Mouse (Mus musculus): Measurements from ENCODE around the gene Gmeb1. TPM values are rescaled to one million over a fixed set of nuclear protein-coding genes. Genes with fewer than 3 reads are reported as not detected.
"Not testable (repeated sequence)": the region's sequence is repeated elsewhere in the genome, so short reads cannot be mapped to it uniquely, and the experiment has no call there.

The Gmeb1 gene
- polyA plus RNA-seq (2014; fragmentation: Nextera tagmentation; extraction: Ambion mirVana): 24.7 and 28.7 TPM in 2 replicates

GRCm38 (mm10) chr4:132261514-132262357 is at the start of gene Gmeb1:
TSS of gene Gmeb1 (minus strand) at chr4:132261602.
- peak within 1 kb of the TSS; percentile 76 for H3K4me2 ChIP-seq (ENCODE audit: low read depth, low read length)
- H3K9ac ChIP-seq (ENCODE audit: low read depth, low read length): peak within 1 kb of the TSS; percentile 98
- WGBS: 21% methylated on average over 25 of the region's 49 CpGs
- H3K36me3 ChIP-seq (ENCODE audit: control insufficient read depth, insufficient read depth, low read length): no peaks in the 10 kb centered on the region
- no peaks in the 10 kb centered on the region for H3K9me3 ChIP-seq (ENCODE audit: control insufficient read depth, low read length)
- peak; percentile 90 for DNase-seq (ENCODE audit: low spot score)
- H3K27ac ChIP-seq (replicated peaks; ENCODE audit: low read depth, low read length): peak within 1 kb of the TSS; percentile 96
- H3K4me3 ChIP-seq (ENCODE audit: low read depth, low read length): peak within 1 kb of the TSS; percentile 75
- H3K4me1 ChIP-seq (ENCODE audit: control insufficient read depth, insufficient read depth, low read length): peaks cover 10% of the 10 kb centered on the region
- no peaks in the 10 kb centered on the region for H3K27me3 ChIP-seq (replicated peaks; ENCODE audit: control insufficient read depth, insufficient read depth, low read length)
- peak; percentile 92 for ATAC-seq (ENCODE audit: low read depth)

DNA sequence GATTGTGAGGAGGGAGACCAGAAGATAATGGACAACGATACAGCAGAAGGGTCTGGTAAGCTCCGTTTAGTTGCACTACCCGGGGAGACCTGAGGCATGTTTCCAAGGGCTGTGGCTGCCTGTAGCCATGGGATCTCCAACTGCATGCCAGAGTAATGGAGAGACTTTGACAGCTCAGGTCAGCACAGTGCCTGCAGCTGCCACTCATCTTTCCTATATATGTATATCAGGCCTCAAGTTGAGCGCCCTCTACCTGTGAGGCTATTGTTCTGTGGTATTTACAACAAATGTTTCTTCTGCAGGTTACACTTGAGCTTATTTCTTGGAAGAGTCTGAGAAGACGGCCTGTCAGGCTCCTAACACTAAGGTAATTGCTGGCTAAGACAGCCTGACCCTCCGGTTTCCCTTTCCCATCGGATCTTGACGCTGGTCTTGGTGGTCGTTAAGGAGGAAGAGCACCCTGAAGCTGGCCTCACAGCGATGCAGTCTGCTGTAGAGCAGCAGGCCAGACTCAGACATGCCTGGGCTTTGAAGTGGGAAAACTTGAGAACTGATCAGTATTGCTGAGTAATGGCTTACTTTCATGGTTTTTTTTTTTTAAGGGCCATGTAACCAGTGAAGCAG is 48.6 kb upstream of the Gmeb1 start:
- Histone ChIP-seq H3K9ac (ENCODE audit: low read depth, low read length) (peak overlapping the region; percentile 97), H3K9me3 (ENCODE audit: control insufficient read depth, low read length) (no peaks in the 10 kb centered on the region), H3K4me3 (ENCODE audit: low read depth, low read length) (peak overlapping the region; percentile 95), H3K4me2 (ENCODE audit: low read depth, low read length) (peak overlapping the region; percentile 95), H3K27ac (replicated peaks; ENCODE audit: low read depth, low read length) (peak overlapping the region; percentile 94; the same call in 1 of the 2 replicates), H3K36me3 (ENCODE audit: control insufficient read depth, insufficient read depth, low read length) (peaks cover 53% of the 10 kb centered on the region), H3K4me1 (ENCODE audit: control insufficient read depth, insufficient read depth, low read length) (peaks cover 9% of the 10 kb centered on the region), H3K27me3 (replicated peaks; ENCODE audit: control insufficient read depth, insufficient read depth, low read length) (no peaks in the 10 kb centered on the region)
- ATAC-seq (ENCODE audit: low read depth): peak; percentile 64
- 25% methylated on average over 10 of the region's 10 CpGs for WGBS
- peak; percentile 73 for DNase-seq (ENCODE audit: low spot score)

GRCm38 (mm10) chr4:132309140-132309848 is 47.9 kb upstream of the Gmeb1 start:
- Histone ChIP-seq H3K4me3 (ENCODE audit: low read depth, low read length) (peak overlapping the region; percentile 95), H3K36me3 (ENCODE audit: control insufficient read depth, insufficient read depth, low read length) (peaks cover 49% of the 10 kb centered on the region), H3K27me3 (replicated peaks; ENCODE audit: control insufficient read depth, insufficient read depth, low read length) (no peaks in the 10 kb centered on the region), H3K9ac (ENCODE audit: low read depth, low read length) (peak overlapping the region; percentile 97), H3K4me2 (ENCODE audit: low read depth, low read length) (peak overlapping the region; percentile 95), H3K9me3 (ENCODE audit: control insufficient read depth, low read length) (no peaks in the 10 kb centered on the region), H3K4me1 (ENCODE audit: control insufficient read depth, insufficient read depth, low read length) (peaks cover 9% of the 10 kb centered on the region), H3K27ac (replicated peaks; ENCODE audit: low read depth, low read length) (peak overlapping the region; percentile 94)
- 1% methylated on average over 15 of the region's 15 CpGs for WGBS
- no peak for ATAC-seq (ENCODE audit: low read depth)
- no peak for DNase-seq (ENCODE audit: low spot score)

DNA sequence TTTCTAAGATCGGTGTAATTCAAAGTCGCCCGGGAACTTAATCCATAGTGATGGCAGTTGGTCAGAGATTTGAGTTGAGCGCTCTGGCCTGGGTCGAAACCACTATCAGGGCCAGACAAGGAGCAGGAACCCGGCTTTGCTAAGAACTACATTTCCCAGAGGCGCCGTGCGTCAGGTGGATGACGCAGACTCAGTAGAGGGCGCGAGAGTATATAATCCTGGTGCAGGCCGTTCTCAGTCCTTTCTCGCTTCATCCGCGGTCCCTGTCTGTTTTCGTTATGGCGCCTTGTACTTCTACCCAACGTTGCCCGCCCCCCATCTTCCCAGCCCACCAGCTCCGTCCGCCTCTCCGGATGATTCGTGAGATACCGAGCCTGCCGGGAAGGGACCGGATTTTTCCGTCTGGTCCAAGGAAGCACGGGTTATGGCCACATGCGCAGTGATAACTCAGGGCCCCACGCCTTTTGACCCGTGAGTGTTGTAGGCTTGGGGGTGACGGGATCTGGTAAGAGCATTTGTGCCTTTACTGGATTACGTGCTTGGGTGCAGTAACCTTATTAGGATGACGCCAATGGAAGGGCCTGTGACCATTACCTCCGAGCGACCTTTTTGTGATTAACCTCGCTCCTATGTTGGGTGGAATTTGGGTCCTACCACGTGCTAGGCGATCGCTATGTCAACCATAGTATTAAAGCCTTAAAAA is 47.2 kb upstream of the Gmeb1 start:
- Histone ChIP-seq H3K9ac (ENCODE audit: low read depth, low read length) (peak overlapping the region; percentile 97), H3K27ac (replicated peaks; ENCODE audit: low read depth, low read length) (peak overlapping the region; percentile 94), H3K4me3 (ENCODE audit: low read depth, low read length) (peak overlapping the region; percentile 95), H3K36me3 (ENCODE audit: control insufficient read depth, insufficient read depth, low read length) (peaks cover 42% of the 10 kb centered on the region), H3K4me1 (ENCODE audit: control insufficient read depth, insufficient read depth, low read length) (peaks cover 9% of the 10 kb centered on the region), H3K27me3 (replicated peaks; ENCODE audit: control insufficient read depth, insufficient read depth, low read length) (no peaks in the 10 kb centered on the region), H3K9me3 (ENCODE audit: control insufficient read depth, low read length) (no peaks in the 10 kb centered on the region), H3K4me2 (ENCODE audit: low read depth, low read length) (peak overlapping the region; percentile 95)
- 1% methylated on average over 41 of the region's 41 CpGs for WGBS
- peak; percentile 97 for DNase-seq (ENCODE audit: low spot score)
- ATAC-seq (ENCODE audit: low read depth): peak; percentile 94

- no peak overlapping the region for H3K4me3 ChIP-seq (ENCODE audit: low read depth, low read length)
- no peak overlapping the region for H3K4me2 ChIP-seq (ENCODE audit: low read depth, low read length)
- no peak overlapping the region for H3K9ac ChIP-seq (ENCODE audit: low read depth, low read length)
- ATAC-seq (ENCODE audit: low read depth): no peak
- no peaks in the 10 kb centered on the region for H3K9me3 ChIP-seq (ENCODE audit: control insufficient read depth, low read length)
- WGBS: 70% methylated on average over 6 of the region's 6 CpGs
- DNase-seq (ENCODE audit: low spot score): no peak
- H3K36me3 ChIP-seq (ENCODE audit: control insufficient read depth, insufficient read depth, low read length): peaks cover 18% of the 10 kb centered on the region
- H3K27me3 ChIP-seq (replicated peaks; ENCODE audit: control insufficient read depth, insufficient read depth, low read length): no peaks in the 10 kb centered on the region
- H3K27ac ChIP-seq (replicated peaks; ENCODE audit: low read depth, low read length): no peak overlapping the region
- peaks cover 9% of the 10 kb centered on the region for H3K4me1 ChIP-seq (ENCODE audit: control insufficient read depth, insufficient read depth, low read length)
These were observed 44.6 kb upstream of the Gmeb1 start for GRCm38 (mm10) chr4:132306004-132306403.

DNA sequence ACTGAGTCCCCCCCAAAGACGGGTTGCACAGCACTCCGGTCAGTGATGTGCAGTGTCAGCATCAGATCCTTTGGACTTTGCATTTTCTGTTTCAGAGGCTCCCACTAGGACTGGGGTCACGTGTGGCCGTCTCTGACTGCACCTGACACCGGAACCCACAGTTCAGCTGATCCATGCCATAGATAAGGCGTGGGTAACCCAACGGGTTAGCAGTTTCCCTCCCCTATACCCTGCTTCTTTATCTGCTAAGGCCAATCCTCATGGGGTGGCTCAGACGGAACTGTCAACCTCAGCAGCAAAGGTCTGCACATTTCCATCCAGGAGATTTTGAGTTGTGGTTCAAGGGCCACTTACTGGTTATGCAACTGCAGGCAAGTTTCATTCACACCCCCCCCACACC is 43.9 kb upstream of the Gmeb1 start:
- H3K4me1 ChIP-seq (ENCODE audit: control insufficient read depth, insufficient read depth, low read length): peaks cover 7% of the 10 kb centered on the region
- ATAC-seq (ENCODE audit: low read depth) (no peak), DNase-seq (ENCODE audit: low spot score) (no peak)
- no peak overlapping the region for H3K4me3 ChIP-seq (ENCODE audit: low read depth, low read length)
- no peak overlapping the region for H3K4me2 ChIP-seq (ENCODE audit: low read depth, low read length)
- no peaks in the 10 kb centered on the region for H3K9me3 ChIP-seq (ENCODE audit: control insufficient read depth, low read length)
- no peak overlapping the region for H3K9ac ChIP-seq (ENCODE audit: low read depth, low read length)
- WGBS: 87% methylated on average over 8 of the region's 8 CpGs
- no peaks in the 10 kb centered on the region for H3K27me3 ChIP-seq (replicated peaks; ENCODE audit: control insufficient read depth, insufficient read depth, low read length)
- no peak overlapping the region for H3K27ac ChIP-seq (replicated peaks; ENCODE audit: low read depth, low read length)
- peaks cover 11% of the 10 kb centered on the region for H3K36me3 ChIP-seq (ENCODE audit: control insufficient read depth, insufficient read depth, low read length)

DNA sequence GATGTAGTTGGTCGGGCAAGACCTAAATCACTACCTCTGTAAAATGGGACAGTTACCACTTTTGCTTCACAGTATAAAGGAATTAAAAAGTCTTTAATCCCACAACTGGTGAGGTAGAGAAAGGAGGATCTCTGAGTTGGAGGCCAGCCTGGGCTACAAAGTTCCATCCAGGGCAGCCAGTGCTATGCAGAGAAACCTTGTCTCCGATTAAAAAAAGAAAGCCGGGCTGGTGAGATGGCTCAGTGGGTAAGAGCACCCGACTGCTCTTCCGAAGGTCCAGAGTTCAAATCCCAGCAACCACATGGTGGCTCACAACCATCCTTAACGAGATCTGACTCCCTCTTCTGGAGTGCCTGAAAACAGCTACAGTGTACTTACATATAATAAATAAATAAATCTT is 42.1 kb upstream of the Gmeb1 start:
- H3K36me3 ChIP-seq (ENCODE audit: control insufficient read depth, insufficient read depth, low read length); H3K27me3 ChIP-seq (replicated peaks; ENCODE audit: control insufficient read depth, insufficient read depth, low read length); DNase-seq (ENCODE audit: low spot score); H3K9me3 ChIP-seq (ENCODE audit: control insufficient read depth, low read length); H3K4me1 ChIP-seq (ENCODE audit: control insufficient read depth, insufficient read depth, low read length); ATAC-seq (ENCODE audit: low read depth): not testable (repeated sequence)
- peak overlapping the region; percentile 47 for H3K4me3 ChIP-seq (ENCODE audit: low read depth, low read length)
- H3K9ac ChIP-seq (ENCODE audit: low read depth, low read length): peak overlapping the region; percentile 66
- H3K27ac ChIP-seq (replicated peaks; ENCODE audit: low read depth, low read length): peak overlapping the region; percentile 56; the same call in 1 of the 2 replicates
- 40% methylated on average over 6 of the region's 6 CpGs for whole genome bisulfite sequencing
- peak overlapping the region; percentile 69 for H3K4me2 ChIP-seq (ENCODE audit: low read depth, low read length)

GRCm38 (mm10) chr4:132302939-132303479 is 41.6 kb upstream of the Gmeb1 start, which contains the start of gene Rab42:
TSS of gene Rab42 (minus strand) at chr4:132303385.
- Histone ChIP-seq H3K4me2 (ENCODE audit: low read depth, low read length) (peak within 1 kb of the TSS; percentile 69), H3K9ac (ENCODE audit: low read depth, low read length) (peak within 1 kb of the TSS; percentile 66), H3K36me3 (ENCODE audit: control insufficient read depth, insufficient read depth, low read length) (no peaks in the 10 kb centered on the region), H3K4me1 (ENCODE audit: control insufficient read depth, insufficient read depth, low read length) (no peaks in the 10 kb centered on the region), H3K9me3 (ENCODE audit: control insufficient read depth, low read length) (no peaks in the 10 kb centered on the region), H3K27ac (replicated peaks; ENCODE audit: low read depth, low read length) (peak within 1 kb of the TSS; percentile 56), H3K27me3 (replicated peaks; ENCODE audit: control insufficient read depth, insufficient read depth, low read length) (no peaks in the 10 kb centered on the region), H3K4me3 (ENCODE audit: low read depth, low read length) (peak within 1 kb of the TSS; percentile 47)
- WGBS: 0% methylated on average over 15 of the region's 31 CpGs
- peak; percentile 81 for ATAC-seq (ENCODE audit: low read depth)
- DNase-seq (ENCODE audit: low spot score): peak; percentile 79

All from embryonic facial prominence, embryonic 14.5 days (tissue).